Mouse (Mus musculus): ENCODE measurements around the gene E030018B13Rik. TPM values are rescaled to one million over a fixed set of nuclear protein-coding genes. Genes with fewer than 3 reads are reported as not detected.
A peak's percentile ranks its signal among the peaks of the same experiment; 100 is the strongest.

The E030018B13Rik gene
- total RNA-seq, 2 experiments from 2014 or later: not detected

DNA sequence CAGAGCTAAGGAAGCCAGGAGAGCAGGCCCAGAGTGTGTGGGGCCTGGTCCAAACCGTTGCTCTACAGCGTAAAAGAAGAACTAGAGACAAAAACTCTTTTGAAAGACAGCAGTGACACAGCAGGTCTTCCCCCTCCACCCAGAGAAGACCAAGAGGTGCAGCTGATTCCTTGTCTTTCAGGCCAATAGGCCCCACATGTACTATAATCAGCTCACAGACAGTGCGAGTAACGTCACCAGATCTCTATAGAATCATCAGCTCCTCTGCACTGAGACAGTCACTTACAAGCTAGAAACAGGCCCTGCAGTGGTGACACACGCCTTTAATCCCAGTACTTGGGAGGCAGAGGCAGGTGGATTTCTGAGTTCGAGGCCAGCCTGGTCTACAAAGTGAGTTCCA, 17.2 kb downstream of the E030018B13Rik start:
- no peak for ATAC-seq (replicated peaks; ENCODE audit: low FRiP score, poor library complexity, severe bottlenecking)

- ATAC-seq (replicated peaks; ENCODE audit: low FRiP score, poor library complexity, severe bottlenecking): no peak
These were observed 17.9 kb downstream of the E030018B13Rik start for GRCm38 (mm10) chr7:63934530-63934929.

GRCm38 (mm10) chr7:63935809-63936187, 19.1 kb downstream of the E030018B13Rik start:
- ATAC-seq (replicated peaks; ENCODE audit: low FRiP score, poor library complexity, severe bottlenecking): no peak

GRCm38 (mm10) chr7:63936188-63936985, 19.7 kb downstream of the E030018B13Rik start:
- ATAC-seq (replicated peaks; ENCODE audit: low FRiP score, poor library complexity, severe bottlenecking): peak; percentile 51

GRCm38 (mm10) chr7:63936986-63937235, 20.3 kb downstream of the E030018B13Rik start:
- no peak for ATAC-seq (replicated peaks; ENCODE audit: low FRiP score, poor library complexity, severe bottlenecking)

GRCm38 (mm10) chr7:63937236-63938065, 20.8 kb downstream of the E030018B13Rik start:
- peak; percentile 35 for ATAC-seq (replicated peaks; ENCODE audit: low FRiP score, poor library complexity, severe bottlenecking)

- ATAC-seq (replicated peaks; ENCODE audit: low FRiP score, poor library complexity, severe bottlenecking): no peak
These were observed 21.6 kb downstream of the E030018B13Rik start for GRCm38 (mm10) chr7:63938066-63938913.

DNA sequence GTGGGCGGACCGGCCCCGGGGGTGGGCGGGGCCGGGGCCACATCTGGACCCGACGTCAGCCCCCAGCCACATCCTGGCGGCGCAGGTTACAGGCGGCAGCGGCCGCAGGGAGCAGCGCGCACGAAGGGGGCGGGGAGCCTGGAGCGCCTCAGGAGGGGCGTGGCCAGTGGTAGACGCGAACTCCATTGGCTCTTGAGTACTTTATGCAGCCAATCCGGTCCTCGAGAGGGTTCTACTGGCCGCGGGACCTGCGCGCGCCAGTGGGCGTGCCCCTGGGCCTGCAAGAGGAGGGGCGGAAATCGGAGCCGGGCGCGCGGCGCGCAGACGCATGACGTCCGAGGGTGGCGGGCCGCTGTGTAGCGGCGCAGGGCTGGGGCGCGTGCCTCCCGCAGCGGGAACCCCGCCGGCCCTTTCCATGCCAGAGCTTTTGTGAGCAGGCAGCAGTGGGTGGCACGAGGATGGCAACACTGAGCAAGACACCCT, 22.3 kb downstream of the E030018B13Rik start, which contains the start of gene Klf13:
Klf13 (minus strand) TSS at position 2 of the 483 bp plus-strand sequence.
- peak; percentile 78 for ATAC-seq (replicated peaks; ENCODE audit: low FRiP score, poor library complexity, severe bottlenecking)

DNA sequence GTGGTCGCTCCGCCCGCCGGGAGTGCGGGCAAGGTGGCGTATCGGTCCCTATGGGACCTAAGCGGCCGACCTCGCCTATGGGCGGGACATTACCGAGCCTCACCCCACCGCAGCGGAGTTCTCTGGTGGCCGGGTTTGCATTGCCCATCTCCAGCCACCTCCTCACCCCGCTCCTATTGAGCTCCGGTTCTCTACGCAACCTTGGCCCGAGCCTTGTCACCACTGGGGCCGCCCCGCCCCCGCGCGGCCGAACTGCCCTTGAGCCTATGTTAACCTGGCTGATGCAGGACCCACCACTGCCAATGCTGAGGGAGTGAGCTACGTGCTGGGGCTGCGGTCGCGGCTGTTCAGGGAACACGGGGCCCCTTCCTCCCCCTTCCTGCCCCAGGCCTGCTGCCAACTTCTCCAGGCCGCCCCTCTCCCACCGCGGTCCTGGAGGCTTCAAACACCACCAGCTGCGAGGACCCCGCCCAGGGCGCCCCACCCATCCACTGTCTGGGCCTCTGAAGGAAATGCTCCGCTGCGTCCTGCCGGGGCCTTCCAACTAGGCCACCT, 22.8 kb downstream of the E030018B13Rik start:
- ATAC-seq (replicated peaks; ENCODE audit: low FRiP score, poor library complexity, severe bottlenecking): peak; percentile 46

DNA sequence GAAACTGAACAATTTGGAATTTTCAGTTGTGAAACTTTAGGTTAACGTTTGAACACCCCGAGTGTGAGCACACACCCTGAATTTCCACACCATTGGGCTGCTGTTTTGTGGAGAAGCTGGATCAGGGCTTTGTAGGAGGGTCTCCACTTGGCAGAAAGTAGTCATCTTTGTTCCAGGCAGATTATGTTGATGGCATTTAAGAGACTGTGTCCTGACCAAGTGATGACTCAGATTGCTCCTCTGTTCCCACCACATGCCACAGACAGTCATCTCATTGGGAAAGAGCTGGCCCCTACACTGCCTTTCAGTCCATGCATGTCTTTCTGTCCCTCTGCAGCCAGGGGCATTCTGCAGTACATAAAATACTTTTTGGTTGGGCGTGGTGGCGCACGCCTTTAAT, 23.7 kb downstream of the E030018B13Rik start:
- ATAC-seq (replicated peaks; ENCODE audit: low FRiP score, poor library complexity, severe bottlenecking): no peak

GRCm38 (mm10) chr7:63941050-63941449, 24.4 kb downstream of the E030018B13Rik start:
- no peak for ATAC-seq (replicated peaks; ENCODE audit: low FRiP score, poor library complexity, severe bottlenecking)

GRCm38 (mm10) chr7:63941501-63941900, 24.8 kb downstream of the E030018B13Rik start:
- ATAC-seq (replicated peaks; ENCODE audit: low FRiP score, poor library complexity, severe bottlenecking): peak; percentile 50

DNA sequence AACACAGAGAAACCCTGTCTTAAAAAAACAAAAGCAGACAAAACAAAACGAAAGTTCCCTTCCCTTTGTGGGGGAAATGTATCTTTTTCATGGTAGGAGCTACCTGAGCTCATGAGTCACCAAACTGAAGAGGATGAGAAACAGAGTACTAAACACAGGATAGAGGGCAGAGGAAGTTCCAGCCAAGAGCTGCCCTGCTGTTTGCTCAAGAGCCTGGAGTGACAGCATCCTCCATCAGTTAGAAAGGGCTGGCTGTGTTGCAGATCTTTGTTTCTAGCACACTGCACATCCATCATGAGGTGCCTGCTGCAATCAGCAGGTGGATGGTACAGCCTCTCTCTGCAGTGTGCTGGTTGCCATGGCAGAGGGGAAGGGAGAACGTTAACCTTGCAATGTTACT, 27.3 kb downstream of the E030018B13Rik start:
- no peak for ATAC-seq (replicated peaks; ENCODE audit: low FRiP score, poor library complexity, severe bottlenecking)

DNA sequence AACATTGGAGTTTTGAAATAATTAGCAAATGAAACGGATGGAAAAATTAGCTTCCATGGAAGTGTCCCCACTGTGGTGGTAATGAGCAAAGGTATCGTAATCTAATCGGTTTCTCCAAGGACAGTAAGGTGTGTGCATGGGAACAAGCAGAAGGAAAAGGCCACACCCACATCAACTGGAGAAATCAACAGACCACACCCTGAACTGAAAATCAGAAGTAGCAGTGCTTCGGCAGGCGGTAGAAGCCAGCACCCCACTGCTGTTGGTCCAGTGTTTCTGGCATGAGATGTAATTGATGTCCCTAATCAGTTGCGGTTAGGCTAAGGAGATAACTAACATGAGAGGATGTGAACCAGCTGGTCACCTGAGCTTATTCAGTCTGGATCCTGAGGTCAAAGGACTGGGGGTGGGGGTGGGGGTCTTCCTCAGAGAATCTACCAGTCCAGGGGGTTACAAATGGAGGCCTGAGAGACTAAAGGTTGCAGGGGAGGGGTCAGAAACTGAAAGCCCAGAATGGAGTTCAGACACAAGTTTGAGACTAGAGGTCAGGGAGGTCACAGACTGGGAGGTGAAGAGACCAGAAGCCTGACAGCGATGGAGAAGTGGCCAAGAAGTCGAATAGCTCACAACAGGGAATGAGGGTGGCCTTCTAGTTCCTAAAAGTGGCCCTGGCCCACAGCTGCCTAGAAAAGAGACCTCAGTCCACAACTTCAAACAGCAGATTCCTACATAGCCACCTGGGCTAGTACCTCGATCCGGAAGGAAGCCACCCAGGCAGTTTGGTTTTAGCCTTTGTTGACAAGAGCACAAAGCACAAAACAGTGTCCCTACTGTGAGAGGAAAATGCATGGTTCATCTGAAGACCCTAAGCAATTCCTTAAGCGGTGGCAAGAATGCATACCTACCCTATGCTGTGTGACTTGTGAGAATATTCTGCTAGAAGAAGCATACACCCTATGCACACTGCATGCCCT, 31.1 kb downstream of the E030018B13Rik start:
- ATAC-seq (replicated peaks; ENCODE audit: low FRiP score, poor library complexity, severe bottlenecking): 0 out of 2 replicates have a peak, but pooled peaks have one; percentile 46

DNA sequence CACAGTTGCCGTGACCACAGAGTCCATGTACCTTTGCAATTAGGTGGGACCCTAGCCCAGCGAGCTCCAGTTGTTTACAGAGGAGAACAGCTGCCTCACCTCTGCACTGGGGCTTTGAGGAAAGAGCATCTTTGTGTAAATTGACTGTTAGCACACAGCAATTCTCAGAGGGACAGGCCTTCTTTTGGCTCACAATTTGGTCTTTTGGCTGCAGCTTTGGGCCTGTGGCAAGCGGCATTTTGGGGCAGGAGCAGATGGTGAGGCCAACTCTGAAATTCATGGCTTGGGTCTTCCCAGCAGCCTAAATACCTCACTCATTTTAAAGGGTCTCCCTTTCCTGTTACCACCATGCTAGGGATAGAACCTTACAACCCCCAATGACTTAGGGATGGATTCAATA, 32.5 kb downstream of the E030018B13Rik start:
- no peak for ATAC-seq (replicated peaks; ENCODE audit: low FRiP score, poor library complexity, severe bottlenecking)

- no peak for ATAC-seq (replicated peaks; ENCODE audit: low FRiP score, poor library complexity, severe bottlenecking)
These were observed 34.4 kb downstream of the E030018B13Rik start for GRCm38 (mm10) chr7:63950931-63951607.

- ATAC-seq (replicated peaks; ENCODE audit: low FRiP score, poor library complexity, severe bottlenecking): no peak
These were observed 35.6 kb downstream of the E030018B13Rik start for GRCm38 (mm10) chr7:63952077-63952898.
